Mouse (Mus musculus) stomach, embryonic 14.5 days (tissue): ENCODE measurements around the gene Wwox. TPM values are rescaled to one million over a fixed set of nuclear protein-coding genes. Genes with fewer than 3 reads are reported as not detected.

Source experiments
- ATAC-seq: fragments of 200-750 bp; cut with Nextera tagmentation; 2 replicates; pipeline ENCODE4 v1.8.0; 2017; ENCODE audit warnings: low read depth, moderate TSS enrichment; ENCODE audit not compliant: insufficient number of reproducible peaks, insufficient read depth, low FRiP score
- H3K27ac ChIP-seq: fragments of 300-500 bp; sonication (generic); 2 replicates; pipeline ENCODE4 v1.5.1; 2014; ENCODE audit warnings: mild to moderate bottlenecking, low read length, moderate library complexity, mixed read lengths
- H3K27me3 ChIP-seq: fragments of 300-500 bp; sonication (generic); 2 replicates; pipeline ENCODE4 v1.6.1; 2014; ENCODE audit warnings: low read length, control low read depth, mixed read lengths; ENCODE audit not compliant: control insufficient read depth, insufficient read depth
- H3K36me3 ChIP-seq: fragments of 300-500 bp; sonication (generic); 2 replicates; pipeline ENCODE4 v1.6.1; 2014; ENCODE audit warnings: mild to moderate bottlenecking, control low read depth, low read length, moderate library complexity, mixed read lengths; ENCODE audit not compliant: control insufficient read depth, insufficient read depth
- H3K4me1 ChIP-seq: fragments of 300-500 bp; sonication (generic); 2 replicates; pipeline ENCODE4 v1.6.1; 2014; ENCODE audit warnings: low read length, control low read depth, mixed read lengths; ENCODE audit not compliant: control insufficient read depth, insufficient read depth
- H3K4me2 ChIP-seq: fragments of 300-500 bp; sonication (generic); replicated peaks from 2 replicates; pipeline ENCODE4 v1.6.1; 2014; ENCODE audit warnings: low read depth, low read length, control low read depth
- H3K4me3 ChIP-seq: fragments of 300-500 bp; sonication (generic); 2 replicates; pipeline ENCODE4 v1.5.1; 2014; ENCODE audit warnings: low read depth, low read length, control low read depth
- H3K9ac ChIP-seq: fragments of 300-500 bp; sonication (generic); replicated peaks from 2 replicates; pipeline ENCODE4 v1.6.1; 2014; ENCODE audit warnings: low read depth, mild to moderate bottlenecking, control low read depth, low read length, moderate library complexity, mixed read lengths
- H3K9me3 ChIP-seq: fragments of 300-500 bp; sonication (generic); 2 replicates; pipeline ENCODE4 v1.6.1; 2016; ENCODE audit warnings: low read depth, low read length, control low read depth; ENCODE audit not compliant: control insufficient read depth
- WGBS: fragments of 180-500 bp; shearing (Covaris S2); extraction: QIAGEN DNeasy Blood & Tissue Kit; methylation state at CpG from one replicate; pipeline ENCODE4 v1.1.7; 2014; 5-methylcytosine and 5-hydroxymethylcytosine counted together
- polyA plus RNA-seq: library from polyadenylated mRNA; unstranded; fragments of >200 nt; fragmentation: Nextera tagmentation; extraction: Ambion mirVana; gene quantifications from 2 replicates; pipeline ENCODE4 v1.2.1, GENCODE M21; 2014

The Wwox gene
- polyA plus RNA-seq, 1 experiment from 2014 or later, result 15.4 TPM

DNA sequence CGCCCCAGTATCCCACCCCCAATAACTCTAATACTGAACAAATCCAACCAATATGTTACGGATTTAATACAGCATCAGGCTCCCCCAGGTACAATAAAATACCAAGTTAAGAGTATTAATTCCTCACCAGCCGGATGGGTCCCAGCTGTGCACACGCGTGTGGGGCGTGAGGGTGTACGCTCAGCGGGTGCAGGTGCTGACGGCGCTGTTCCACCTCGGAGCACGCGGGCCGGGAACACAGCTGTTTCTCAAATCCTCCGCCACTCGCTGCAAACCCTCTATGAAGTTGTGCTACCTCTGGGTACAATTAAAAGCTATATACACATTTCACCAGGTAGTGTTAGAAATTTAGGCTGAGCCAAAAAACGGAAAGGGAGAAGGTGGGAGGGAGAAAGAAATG lies 818.0 kb downstream of the Wwox start:
- no peaks in the 10 kb centered on the region for H3K27me3 ChIP-seq
- no peak overlapping the region for H3K9ac ChIP-seq
- H3K9me3 ChIP-seq, result no peaks in the 10 kb centered on the region
- 88% methylated on average over 17 of the region's 17 CpGs for WGBS
- no peak overlapping the region for H3K27ac ChIP-seq
- no peak overlapping the region for H3K4me3 ChIP-seq
- H3K36me3 ChIP-seq, result no peaks in the 10 kb centered on the region
- ATAC-seq, result no peak
- no peak overlapping the region for H3K4me2 ChIP-seq
- H3K4me1 ChIP-seq, result 0 out of 2 replicates have a peak, but pooled peaks cover 4% of the 10 kb centered on the region

GRCm38 (mm10) chr8:115259806-115260205 lies 820.4 kb downstream of the Wwox start:
- 0 out of 2 replicates have a peak, but pooled peaks cover 4% of the 10 kb centered on the region for H3K4me1 ChIP-seq
- H3K9ac ChIP-seq, result no peak overlapping the region
- no peak overlapping the region for H3K27ac ChIP-seq
- no peaks in the 10 kb centered on the region for H3K36me3 ChIP-seq
- H3K4me3 ChIP-seq, result no peak overlapping the region
- WGBS, result 43% methylated on average over 12 of the region's 12 CpGs
- H3K27me3 ChIP-seq, result no peaks in the 10 kb centered on the region
- ATAC-seq, result no peak
- H3K4me2 ChIP-seq, result no peak overlapping the region
- no peaks in the 10 kb centered on the region for H3K9me3 ChIP-seq

DNA sequence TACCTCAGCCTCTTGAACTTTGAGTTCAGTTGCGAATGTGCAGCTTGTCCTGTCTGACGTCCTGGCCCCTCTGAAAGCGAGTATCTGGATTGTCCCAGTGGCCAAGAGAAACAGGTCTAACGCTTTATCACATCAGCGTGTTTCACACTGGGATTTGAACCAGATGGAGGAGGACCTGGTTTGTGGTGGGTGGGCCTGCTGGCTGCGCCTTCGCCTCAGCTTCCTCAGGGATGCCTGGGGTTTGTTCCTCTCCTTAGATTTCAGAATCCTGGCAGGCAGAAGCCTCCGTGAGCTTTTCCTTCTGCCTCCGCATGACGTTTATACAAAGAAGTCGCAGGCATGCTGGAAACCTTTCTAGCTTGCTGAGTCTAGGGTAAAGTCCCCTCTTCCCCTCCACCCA lies 827.7 kb downstream of the Wwox start:
- no peaks in the 10 kb centered on the region for H3K9me3 ChIP-seq
- no peaks in the 10 kb centered on the region for H3K27me3 ChIP-seq
- H3K4me3 ChIP-seq, result no peak overlapping the region
- H3K4me1 ChIP-seq, result no peaks in the 10 kb centered on the region
- 0 out of 2 replicates have a peak, but pooled peaks have one; percentile 33 for ATAC-seq
- no peaks in the 10 kb centered on the region for H3K36me3 ChIP-seq
- 51% methylated on average over 11 of the region's 11 CpGs for WGBS
- H3K4me2 ChIP-seq, result no peak overlapping the region
- no peak overlapping the region for H3K27ac ChIP-seq
- no peak overlapping the region for H3K9ac ChIP-seq

DNA sequence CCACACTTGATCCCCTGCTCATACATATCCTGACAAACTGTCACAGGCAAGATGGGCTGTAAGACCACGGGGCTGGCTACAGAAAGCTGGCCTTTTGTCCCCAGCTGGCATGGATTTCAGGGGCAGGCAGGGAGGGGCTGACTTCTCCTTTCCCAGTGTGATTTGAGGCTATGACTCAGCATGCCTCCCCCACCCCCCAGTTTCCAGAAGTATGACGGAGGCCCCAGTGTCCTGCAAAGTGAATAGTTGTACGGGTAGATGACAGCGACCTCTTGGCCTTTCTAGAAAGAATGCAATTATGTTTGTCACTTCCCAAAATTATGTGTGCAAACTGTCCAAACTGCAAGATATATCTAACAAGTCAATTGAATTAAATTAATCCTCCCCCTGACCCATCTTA lies 830.1 kb downstream of the Wwox start:
- 43% methylated on average over 4 of the region's 4 CpGs for WGBS
- no peaks in the 10 kb centered on the region for H3K27me3 ChIP-seq

DNA sequence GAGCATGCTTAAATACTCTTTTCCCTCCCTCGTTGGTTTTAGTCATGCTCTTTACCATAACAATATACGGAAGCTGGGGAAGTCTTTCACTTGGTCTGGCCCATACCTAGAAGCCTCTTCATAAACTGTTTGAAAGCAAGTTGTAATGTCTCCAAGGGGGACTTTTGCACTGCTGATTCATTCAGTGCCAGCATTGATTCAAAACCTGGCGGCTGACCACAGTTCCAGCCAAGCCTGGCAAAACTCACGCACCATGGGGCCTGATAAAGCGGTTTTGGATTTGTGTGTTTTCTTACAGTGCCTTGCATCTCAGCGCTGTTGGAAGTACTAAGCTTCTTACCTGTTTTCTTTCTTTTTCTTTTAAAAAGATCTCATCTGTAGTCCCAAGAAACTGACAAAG lies 834.5 kb downstream of the Wwox start:
- H3K9ac ChIP-seq, result no peak overlapping the region
- no peaks in the 10 kb centered on the region for H3K4me1 ChIP-seq
- H3K36me3 ChIP-seq, result no peaks in the 10 kb centered on the region
- 75% methylated on average over 6 of the region's 6 CpGs for WGBS
- ATAC-seq, result no peak
- H3K4me2 ChIP-seq, result no peak overlapping the region
- H3K9me3 ChIP-seq, result no peaks in the 10 kb centered on the region
- no peak overlapping the region for H3K4me3 ChIP-seq
- H3K27ac ChIP-seq, result no peak overlapping the region
- no peaks in the 10 kb centered on the region for H3K27me3 ChIP-seq

More for the DNA sequence above, 830.1 kb downstream of the Wwox start:
- Histone ChIP-seq H3K27ac (no peak overlapping the region), H3K9me3 (no peaks in the 10 kb centered on the region), H3K9ac (no peak overlapping the region), H3K4me1 (no peaks in the 10 kb centered on the region), H3K4me2 (no peak overlapping the region), H3K4me3 (no peak overlapping the region), H3K36me3 (no peaks in the 10 kb centered on the region)
- no peak for ATAC-seq

GRCm38 (mm10) chr8:115276281-115276680 lies 836.8 kb downstream of the Wwox start:
- Histone ChIP-seq H3K4me3 (no peak overlapping the region), H3K4me1 (no peaks in the 10 kb centered on the region), H3K9ac (no peak overlapping the region), H3K4me2 (no peak overlapping the region), H3K27me3 (no peaks in the 10 kb centered on the region), H3K36me3 (no peaks in the 10 kb centered on the region), H3K27ac (no peak overlapping the region), H3K9me3 (no peaks in the 10 kb centered on the region)
- no peak for ATAC-seq
- WGBS, result 60% methylated on average over 2 of the region's 2 CpGs

DNA sequence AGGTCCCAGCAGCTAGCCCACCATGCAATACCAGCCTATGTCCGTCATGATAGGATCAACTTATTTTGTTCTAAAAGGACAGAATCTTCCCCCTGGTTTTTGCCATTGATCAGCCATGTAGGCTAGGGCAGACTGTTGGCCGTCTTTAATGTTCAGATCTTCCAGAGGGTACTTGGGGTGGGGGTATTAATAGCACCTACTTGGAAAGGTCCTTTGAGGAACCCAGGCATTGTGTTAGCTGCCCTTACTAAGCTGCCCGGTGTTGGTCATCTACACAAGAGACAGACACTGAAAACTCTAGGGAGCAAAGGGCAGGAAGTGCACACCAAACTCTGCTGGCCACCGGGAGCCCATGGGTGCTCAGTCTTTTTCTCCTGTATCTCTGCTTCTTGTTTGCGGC lies 838.8 kb downstream of the Wwox start:
- Histone ChIP-seq H3K27ac (no peak overlapping the region), H3K4me3 (no peak overlapping the region), H3K4me1 (no peaks in the 10 kb centered on the region), H3K9me3 (no peaks in the 10 kb centered on the region), H3K9ac (no peak overlapping the region), H3K27me3 (no peaks in the 10 kb centered on the region), H3K4me2 (no peak overlapping the region), H3K36me3 (no peaks in the 10 kb centered on the region)
- no peak for ATAC-seq
- WGBS, result 92% methylated on average over 5 of the region's 5 CpGs

DNA sequence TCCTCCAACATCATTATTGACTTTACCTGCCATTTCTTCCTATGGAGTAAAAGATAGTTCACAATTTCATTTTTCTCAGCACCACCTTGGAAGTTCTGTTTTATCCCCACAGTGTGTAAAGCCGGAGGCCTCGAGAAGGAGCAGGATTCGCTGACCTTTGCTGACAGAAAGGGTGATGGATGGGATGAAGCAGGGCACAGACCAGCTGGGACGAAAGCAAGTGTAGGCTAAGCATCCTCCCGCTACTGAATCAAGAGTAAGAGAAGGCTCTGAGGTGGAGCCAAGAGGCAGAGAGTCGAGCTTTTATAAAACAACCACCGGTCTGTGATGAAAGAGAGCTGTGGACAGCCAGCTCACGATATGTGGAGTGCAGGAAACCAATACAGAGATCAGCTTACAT lies 850.8 kb downstream of the Wwox start:
- no peak overlapping the region for H3K4me2 ChIP-seq
- no peaks in the 10 kb centered on the region for H3K4me1 ChIP-seq
- ATAC-seq, result no peak
- H3K36me3 ChIP-seq, result no peaks in the 10 kb centered on the region
- no peak overlapping the region for H3K27ac ChIP-seq
- no peak overlapping the region for H3K4me3 ChIP-seq
- no peaks in the 10 kb centered on the region for H3K9me3 ChIP-seq
- H3K27me3 ChIP-seq, result no peaks in the 10 kb centered on the region
- no peak overlapping the region for H3K9ac ChIP-seq
- WGBS, result 14% methylated on average over 8 of the region's 8 CpGs

GRCm38 (mm10) chr8:115296760-115297159 lies 857.3 kb downstream of the Wwox start:
- no peak for ATAC-seq
- Histone ChIP-seq H3K4me3 (no peak overlapping the region), H3K27me3 (no peaks in the 10 kb centered on the region), H3K27ac (no peak overlapping the region), H3K4me1 (no peaks in the 10 kb centered on the region), H3K9ac (no peak overlapping the region), H3K36me3 (no peaks in the 10 kb centered on the region), H3K9me3 (no peaks in the 10 kb centered on the region), H3K4me2 (no peak overlapping the region)
- WGBS, result 43% methylated on average over 9 of the region's 9 CpGs
